Mouse (Mus musculus) kidney, adult 2 months (tissue): ENCODE data around the gene Rptor.

Experiments
- CTCF ChIP-seq: fragments of 200-500 bp; conservative IDR thresholded peaks from 2 replicates; pipeline ENCODE4 v1.5.1; 2011; ENCODE audit warnings: low read depth, mild to moderate bottlenecking, control low read depth, low read length, moderate library complexity, mixed read lengths; ENCODE audit not compliant: insufficient read depth, insufficient read length
- POLR2A ChIP-seq: fragments of 200-500 bp; IDR thresholded peaks from one replicate; pipeline ENCODE4 v1.6.1; 2011; ENCODE audit warnings: low read depth, low read length, control low read depth

GRCm38 (mm10) chr11:119664678-119665307 is 62.1 kb downstream of the Rptor start:
- TF ChIP-seq CTCF (no peak), POLR2A (no peak)
